Mouse (Mus musculus): ENCODE results near the gene Nsfl1c. TPM values are rescaled to one million over a fixed set of nuclear protein-coding genes. Genes with fewer than 3 reads are reported as not detected.
"Not testable (repeated sequence)": the region's sequence is repeated elsewhere in the genome, so short reads cannot be mapped to it uniquely, and the experiment has no call there.

Gene Nsfl1c
- total RNA-seq (2022), result 100 to 1,000 TPM; 149 to 160 (median 153) TPM

DNA sequence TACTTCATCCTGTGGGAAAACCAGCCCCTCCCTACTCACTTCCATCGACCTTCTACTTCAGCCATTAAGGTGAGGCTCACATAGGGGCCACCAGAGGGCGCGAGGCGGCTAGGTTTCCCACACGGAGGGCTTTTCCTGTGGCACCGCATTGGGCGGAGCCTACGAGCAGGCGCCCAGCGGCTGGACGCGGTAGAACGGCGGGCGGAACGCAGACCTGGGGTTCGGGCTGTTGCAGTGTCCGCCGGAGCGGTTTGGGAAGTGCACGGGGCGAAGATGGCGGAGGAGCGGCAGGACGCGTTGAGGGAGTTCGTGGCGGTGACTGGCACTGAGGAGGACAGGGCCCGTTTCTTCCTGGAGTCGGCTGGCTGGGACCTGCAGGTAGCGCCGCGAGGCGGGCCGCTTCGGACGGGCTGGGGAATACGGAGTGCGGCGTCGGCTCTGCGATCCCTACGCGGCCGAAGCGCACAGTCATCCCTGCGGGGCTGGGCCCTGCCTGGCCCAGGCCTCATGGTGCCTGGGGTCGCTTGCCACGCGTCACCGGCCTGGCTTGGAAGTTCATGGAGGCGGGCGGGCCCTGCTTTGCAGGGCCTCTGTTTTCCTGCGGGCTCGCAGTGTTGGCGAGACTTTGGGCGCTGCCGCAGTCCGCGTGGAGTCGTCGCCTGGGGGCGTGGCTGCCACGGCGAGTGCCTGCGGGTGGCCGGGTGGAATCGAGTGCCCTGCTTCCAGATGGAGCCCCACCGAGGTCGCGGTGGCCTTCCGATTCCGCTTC, at the start of gene Nsfl1c:
Gene Nsfl1c, plus strand, starts transcription at position 148 of the 769 bp plus-strand sequence.
- peak; percentile 89 for DNase-seq

DNA sequence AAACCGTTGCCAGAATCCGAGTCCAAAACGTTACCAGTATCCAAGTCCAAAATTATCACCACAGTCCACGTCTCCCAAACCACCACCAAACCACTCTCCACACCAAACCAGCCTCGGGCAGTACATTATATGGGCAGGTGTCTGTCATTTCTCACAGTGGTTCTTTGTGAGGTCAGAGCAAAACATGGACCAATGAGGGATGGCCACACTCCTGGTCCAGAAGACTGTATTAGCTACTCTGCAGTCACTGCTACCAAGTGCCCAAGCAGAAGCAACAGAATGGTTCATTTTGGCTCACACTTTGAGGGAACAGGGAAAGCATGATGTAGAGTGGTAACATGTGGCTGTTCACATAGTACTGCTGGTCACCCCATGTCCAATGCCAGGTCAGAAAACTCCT, 17.9 kb upstream of the Nsfl1c start, which contains the start of gene 4921509C19Rik:
Gene 4921509C19Rik, minus strand, starts transcription at position 101 of the 400 bp plus-strand sequence.
- not testable (repeated sequence) for DNase-seq

DNA sequence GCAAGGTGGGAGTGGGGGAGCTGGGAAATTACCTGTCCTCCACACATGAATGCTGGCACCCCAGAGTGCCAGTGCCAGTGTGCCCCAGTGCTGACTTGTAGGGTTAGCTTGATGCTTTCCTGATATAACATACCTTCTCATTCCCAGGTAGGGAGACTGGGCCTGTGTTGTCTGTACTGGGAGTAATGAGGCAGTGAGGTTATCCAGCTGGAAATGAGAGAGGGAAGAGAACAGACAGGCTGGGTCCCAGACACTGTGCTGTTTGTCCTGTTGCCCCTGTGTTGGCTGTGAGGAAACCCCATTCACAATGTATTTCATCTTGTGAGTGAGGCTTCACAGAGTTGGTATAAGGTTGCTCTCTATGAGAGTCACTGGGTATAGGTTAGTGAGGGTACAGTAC, 7.5 kb upstream of the Nsfl1c start:
- no peak for DNase-seq

DNA sequence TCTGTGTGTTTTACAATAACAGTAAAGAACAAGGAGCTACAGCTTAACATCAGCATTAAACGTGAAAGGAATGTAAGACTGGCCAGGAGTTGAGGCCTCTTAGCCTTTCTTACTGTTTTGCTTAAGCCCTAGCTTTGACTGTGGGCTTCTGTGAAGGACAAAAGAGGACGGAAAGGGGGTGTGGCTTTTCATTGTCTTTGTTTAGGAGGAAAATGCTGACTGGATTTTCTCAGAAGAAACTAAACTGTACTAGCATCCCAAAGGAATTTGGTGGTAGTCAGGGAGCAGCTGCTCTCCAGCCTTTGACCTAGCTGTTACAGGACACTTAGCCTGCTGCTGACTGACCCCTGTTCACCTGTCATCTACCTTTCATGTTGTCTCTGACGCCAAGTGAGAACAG, 4.4 kb downstream of the Nsfl1c start:
- no peak for DNase-seq

DNA sequence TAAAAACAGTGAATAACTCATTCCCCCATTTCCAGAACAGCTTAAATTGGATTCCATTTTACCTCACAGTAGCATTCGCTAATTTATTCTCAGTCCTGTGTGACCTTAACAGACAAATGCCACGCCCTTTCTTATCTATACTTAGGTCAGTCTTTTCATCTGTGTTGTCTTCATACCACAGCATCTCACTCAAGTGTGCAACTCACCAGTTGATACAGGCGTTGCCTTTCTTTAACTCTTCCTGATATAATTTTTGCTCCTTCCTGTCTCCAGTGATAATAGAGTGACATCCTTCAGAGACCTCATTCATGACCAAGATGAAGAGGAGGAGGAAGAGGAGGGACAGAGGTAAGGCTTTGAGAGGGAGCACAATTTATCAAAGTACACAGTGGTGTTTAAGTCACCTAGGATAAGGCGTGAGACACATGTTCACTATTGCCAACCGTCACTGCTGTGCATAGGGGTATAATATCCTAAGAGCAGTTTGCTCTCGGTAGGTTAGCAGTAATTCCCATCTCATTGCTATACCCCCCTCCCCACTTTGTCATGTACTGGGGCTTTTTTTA, 6.5 kb downstream of the Nsfl1c start:
- DNase-seq, result no peak

DNA sequence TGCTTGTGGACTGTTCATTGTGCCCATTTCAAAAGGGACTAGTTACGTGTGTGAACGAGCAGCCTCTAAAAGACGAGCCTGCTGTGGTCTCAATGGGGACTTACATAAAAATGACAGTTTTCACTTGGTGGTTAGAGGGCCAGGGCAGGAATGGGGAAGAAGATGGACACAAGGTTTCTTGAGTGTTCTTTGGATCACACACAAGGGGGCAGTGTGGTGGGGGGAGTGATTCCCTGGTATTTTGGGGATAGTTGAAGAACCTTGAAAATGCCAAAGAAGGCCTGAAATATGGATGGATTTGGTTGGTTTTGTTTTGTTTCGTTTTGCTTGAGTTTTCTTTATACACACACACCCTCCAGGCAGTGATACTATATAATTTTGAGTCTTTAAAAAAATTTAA, 10.2 kb downstream of the Nsfl1c start:
- DNase-seq, result no peak

DNA sequence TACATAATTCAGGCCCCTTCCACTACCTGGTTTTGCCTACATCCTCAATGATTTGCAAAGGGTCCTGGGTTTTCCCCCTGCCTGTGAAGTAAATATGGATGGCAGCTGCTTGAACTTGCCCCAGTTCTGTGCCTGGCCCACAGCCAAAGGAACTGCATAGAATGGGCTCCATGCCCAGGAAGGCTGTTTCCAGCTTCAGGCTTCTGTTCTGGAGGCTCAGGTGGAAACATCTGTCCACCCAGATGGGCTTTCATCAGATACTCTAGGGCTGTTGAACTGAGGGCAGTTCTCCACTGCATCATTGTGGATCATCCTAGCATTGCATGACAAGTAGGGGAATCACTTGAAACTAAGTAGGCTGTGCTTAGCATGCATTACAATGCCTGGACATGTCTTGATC, 18.2 kb downstream of the Nsfl1c start:
- DNase-seq, result peak; percentile 41

DNA sequence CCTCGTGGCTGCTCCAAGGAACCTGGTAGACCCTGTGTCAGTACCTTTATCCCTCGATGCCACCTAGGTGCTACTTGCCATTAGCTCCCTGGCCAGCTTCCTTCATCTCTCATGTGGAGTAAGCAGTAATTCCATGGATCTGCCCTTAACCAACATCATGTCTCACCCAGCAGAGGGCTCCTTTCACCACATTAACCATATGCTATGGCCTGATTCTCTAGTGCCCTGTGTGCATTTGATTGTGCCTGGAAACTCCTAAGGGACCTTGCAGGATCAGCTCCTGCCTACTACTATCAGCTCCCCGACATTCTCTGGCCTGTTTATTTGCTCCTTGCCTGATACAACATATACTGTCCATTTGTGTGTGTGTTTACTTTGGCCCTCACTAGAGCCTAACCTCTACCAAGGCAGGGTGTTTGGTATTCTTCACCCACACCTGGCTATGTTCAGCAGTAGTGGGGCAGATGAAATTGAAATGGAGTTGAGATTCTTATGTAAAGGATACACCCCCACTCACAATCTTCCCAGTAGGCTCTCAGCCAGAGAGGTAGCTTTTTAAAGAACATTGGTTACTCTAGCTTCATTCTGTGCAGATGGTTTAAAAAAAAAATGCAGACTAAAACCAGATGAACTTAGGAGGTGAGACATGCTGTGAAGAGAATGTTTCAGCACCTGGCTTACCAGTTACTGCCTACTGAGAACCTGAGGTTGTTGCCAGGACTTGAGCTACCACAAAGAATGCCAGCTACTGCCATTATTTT, 19.7 kb downstream of the Nsfl1c start:
- no peak for DNase-seq

DNA sequence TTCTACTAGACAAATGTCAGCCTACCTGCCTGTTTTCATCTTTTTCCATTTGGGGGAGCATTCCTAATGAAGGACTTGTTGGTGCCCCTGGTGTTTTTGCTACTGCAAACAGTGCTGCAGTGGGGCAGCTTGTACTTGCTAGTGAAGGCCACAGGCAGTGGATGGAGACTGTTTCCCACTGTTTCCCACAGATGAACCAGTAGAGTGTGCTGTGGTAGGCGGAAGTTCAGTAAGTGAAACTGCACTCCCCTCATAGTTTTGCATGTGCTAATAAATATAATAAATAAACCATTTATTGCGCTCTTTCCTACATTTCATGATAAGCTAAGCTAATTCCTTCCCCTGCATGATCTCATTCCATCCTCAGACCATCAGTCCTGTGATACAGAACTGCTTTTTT, 25.0 kb downstream of the Nsfl1c start:
- no peak for DNase-seq

DNA sequence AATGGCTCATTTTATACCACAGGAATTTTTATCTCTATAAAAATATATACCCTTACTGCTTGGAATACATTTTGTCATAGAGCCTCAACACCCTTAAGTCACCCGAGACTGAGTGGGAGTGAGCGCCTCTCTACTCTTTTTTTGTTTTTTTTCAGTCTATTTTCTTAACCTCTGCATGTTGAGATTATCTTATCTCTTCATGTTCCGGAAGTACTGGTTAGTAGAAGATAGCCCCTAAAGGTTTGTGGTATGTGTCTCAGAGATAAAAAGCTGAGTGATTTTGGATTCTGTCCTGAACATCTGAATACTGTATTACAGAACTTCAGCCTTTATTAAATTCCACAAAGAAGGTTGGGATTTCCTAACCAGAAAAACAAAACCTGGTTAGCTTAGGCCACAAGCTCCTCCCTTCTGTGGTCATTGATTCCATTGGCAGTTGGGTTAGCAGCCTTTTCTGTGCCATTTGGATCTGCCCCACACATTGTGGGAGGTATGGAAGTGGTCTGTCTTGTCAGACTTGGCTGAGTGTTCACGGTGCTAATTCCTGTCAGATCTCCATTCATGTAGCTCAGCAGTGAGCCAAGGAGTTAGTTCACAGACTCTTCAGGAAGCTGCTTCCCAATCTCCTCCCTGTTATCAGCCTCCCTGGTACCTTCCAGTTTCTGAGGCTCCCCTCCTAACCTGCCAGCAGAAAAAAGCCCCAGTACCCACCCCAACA, 30.5 kb downstream of the Nsfl1c start:
- DNase-seq, result no peak

DNA sequence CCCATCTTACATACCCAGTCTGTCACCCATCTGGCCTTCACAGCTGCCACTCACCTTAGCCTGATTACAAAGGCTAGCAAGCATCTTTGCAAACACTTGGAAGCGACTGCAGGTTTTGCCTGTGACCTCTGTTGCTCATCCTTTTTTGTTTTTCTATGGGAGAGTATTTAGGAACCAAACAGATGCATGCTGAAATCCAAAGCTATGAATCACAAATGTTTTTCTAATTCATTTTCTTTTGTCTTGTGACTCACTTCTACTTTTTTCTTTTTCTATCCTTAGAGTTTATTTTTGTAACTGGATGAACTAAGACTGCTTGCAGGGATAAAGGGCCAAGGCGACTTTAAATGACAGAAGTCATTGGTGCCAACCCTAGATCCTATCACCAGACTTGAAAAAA, 31.5 kb downstream of the Nsfl1c start:
- DNase-seq, result no peak

DNA sequence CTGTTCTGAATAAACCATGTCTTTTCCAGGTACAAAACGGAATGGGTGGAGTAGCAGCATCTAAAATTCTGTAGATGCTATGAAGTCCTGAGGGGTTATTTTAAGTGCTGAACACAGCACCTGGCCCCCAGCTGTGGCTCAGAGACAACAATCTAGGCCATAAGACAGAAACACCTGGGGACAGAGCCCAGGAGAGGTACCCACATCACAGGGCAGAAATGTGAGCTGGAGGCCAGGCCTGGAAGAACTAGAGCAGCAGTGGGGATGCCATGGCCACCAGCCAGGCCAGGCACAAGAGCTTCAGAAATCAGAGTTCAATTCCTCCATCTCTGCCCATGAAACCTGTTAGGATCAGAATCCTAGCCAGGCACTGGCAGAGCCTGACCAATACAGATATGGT, 34.1 kb downstream of the Nsfl1c start:
- DNase-seq, result no peak

DNA sequence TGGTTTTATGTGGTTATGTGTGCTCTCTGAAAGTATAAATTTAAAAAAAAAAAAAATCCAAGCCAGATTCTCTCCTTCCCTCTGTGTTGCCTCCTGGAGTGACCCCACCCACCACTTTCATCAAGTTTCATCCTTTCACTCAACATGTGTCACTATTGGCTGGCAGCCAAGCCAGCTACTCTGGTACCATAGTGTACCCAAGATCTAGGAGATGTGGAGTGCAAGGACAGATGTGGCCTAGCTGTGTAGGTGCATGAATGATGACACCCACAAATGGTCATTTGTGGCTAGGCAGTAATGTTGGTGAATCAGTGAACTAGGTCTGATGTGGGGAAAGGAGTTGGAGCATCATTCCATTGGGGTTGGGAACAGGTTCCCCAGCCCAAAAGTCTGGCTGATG, 35.2 kb downstream of the Nsfl1c start:
- DNase-seq, result no peak

DNA sequence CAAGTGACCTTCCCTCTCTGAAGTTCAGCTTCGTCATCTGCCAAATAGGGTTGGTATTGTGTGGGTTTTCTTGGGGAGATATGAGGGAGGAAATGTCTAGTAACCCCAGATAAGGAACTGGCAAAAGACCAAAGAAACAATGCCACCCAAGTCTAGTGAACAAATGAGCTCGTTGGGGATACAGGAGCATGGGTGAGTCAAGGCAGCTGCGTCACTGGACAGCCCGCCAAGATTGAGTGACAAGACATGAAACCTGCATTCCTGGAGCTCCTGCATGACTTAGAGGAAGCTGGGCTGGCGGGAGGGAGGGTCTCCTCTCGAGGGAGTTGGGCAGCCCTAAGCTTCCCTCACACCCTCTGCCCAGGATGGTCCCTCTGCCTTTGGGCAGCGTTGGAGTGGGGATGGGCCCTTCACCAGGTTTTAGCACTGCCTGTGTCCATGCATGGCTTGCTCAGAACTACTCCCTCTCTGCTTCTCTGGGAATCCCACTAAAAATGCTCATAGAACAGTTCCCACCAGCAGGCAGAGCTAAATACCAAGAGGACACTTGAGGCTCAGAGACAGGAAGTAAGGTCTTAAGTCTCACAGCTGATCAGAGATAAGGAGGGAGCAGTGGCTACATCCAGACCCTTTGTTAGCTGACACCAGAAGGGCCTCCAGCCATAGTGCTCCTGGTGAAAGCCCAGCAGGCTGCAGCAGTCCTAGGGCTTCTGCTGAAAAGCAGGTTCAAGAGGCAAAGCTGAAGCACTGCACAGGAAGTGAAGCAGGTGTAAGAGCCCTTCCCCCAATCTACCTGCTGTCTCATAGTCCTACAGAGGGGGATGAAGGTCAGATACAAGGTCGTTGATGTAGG, 36.6 kb downstream of the Nsfl1c start:
- no peak for DNase-seq

DNA sequence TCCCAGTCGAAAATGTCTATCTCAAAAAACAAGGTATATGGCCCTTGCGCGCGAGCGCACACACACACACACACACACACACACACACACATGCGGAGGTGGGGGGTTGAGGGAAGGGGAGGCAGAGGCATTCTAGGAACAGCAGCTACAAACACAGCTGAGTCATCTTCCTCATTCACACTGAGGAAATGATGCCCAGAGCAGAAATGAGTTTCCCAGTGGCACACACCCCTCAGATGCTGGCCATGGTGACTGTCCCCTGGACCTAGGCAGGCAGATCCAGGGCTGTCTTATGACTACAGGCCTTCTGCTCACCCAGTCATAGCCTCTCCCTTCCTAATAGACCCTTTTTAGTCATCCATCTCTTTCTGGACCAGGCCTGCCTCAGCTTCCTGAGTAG, 39.6 kb downstream of the Nsfl1c start:
- no peak for DNase-seq

DNA sequence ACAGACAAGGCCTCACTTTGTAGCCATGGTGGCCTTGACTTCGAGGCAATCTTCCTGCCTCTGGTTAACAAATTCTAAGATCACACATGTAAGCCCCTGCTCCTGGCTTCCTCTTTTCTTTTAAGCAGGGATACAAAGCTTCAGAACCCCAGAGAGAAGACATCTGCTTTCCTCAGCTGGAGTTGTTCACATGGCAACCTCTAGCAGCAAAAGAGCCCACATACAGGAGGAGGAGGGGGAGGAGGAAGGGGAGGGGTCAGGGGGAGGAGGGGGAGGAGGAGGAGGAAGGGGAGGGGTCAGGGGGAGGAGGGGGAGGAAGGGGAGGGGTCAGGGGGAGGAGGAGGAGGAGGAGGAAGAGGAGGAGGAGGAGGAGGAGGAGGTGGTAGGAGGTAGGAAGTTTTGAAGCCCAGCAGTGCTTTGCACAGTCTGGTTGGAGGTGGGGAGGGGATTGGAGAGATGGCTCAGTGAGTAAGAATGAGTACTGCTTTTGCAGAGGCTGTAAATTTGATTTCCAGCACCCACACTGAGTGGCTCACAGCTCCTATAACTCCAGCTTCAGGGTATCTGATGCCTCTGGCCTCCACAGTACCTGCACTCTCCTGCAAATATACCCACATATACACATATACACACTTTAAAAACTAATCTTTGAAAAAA, 42.1 kb downstream of the Nsfl1c start:
- no peak for DNase-seq

DNA sequence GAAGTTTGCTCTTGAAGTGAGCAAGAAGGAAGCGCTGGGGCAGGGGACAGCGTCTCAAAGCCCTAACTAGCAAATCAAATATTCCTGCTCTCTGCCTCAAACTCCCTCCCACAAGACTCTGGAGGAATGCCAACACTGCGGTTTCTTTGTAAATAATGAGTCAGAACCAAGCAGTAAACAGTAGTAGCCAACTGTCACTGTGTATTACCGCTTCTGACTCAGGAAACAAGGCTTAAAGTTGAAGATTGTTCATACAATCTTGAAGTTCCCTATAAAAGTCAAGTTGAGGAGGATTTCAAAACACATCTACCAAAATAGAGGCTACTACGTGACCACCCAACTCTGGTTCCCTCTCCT, 42.6 kb downstream of the Nsfl1c start:
- DNase-seq, result peak; percentile 29

DNA sequence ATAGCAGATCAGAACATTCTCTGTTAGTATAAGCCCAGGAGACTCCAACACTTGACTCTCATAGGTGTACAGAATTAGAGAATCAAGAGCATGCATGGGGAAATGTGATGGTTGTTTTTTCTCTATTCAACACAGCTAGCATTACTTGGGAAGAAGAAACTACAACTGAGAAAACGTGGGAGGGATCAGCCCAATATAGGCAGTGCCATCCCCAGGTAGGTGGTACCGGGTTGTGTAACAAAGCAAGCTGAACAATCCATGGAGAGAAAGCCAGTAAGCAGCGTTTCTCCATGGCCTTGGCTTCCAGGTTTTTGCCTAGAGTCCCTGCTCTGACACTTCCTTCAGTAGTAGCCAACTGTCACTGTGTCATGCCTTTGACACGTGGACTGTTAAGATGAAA, 44.7 kb downstream of the Nsfl1c start:
- DNase-seq, result no peak

DNA sequence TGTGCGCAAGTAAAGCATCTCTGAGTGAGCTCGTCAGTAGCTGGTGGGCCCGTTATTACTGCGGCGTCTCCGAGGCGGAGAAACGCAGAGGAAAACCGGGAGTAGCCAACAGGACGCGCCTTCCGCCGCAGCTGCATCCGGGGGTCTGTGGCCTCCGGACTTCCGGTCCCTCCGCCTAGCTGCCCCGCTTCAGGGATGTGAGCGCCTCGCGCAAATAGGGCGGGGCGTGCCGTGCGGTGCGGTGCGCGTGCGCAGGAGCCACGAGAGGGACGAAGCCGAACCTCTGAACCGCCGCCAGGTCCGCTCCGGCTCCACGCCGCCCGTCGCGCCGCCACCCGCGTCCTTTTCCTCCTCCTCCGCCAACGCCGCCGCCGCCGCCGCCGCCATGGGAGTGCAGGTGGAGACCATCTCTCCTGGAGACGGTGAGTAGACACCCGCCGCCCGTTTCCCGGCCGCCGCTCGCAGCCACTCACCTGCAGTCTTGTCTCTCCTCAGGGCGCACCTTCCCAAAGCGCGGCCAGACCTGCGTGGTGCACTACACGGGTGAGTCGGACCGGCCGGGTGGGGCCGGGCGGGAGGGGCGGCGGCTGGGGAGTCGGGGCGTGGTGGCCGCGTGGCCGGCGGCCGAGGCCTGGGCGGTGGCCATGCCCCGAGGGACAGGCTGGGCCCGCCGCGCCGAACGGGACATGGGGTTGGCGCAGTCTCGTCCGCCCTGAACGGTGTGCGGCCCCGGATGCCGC, 48.5 kb downstream of the Nsfl1c start, which contains the start of gene Fkbp1a:
Gene Fkbp1a, plus strand, starts transcription at position 161 of the 740 bp plus-strand sequence.
- peak; percentile 96 for DNase-seq

DNA sequence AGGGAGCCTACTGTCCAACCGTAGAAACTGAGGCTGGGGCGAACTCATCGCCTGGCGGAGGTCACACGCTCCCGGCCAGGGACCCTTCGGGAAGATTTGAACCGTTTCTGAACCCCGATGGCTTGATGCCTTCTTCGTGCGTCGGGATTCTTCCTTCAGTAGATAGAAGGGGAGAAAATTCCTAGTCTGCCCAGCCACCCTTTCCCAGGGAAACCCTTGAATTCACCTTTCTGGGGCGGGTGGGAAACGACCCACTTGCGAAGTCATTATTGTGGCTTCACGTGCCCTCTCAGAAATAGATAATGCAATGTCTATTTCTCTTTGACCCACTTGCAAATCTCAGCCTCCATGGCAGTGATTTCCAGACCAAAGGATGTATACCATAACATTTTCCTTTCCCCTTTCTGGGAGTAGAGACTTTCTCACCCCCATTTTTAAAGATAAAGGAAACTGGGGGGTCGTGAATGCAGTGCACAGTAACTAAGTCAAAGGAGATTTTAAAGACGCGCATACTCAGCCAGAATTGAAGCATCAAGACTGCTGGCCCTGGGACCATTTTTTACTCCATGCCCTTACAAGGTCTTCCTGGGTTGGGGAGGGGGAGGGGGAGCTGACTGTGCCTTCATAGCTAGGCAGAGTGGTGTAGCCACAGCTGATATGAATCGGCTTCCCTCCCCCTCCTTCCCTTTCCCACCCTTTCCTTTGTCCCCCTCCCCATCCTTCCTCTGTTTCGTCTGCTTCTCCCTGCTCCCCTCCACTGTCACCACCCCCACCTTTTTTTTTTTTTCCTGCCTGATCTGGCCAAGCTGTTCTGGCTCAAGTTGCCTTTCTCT, 49.3 kb downstream of the Nsfl1c start:
- no peak for DNase-seq
